Mouse (Mus musculus) ovary, postnatal 10 days (tissue): ENCODE data around the gene Tmem150c.

ENCODE experiments used
- DNase-seq: peaks from one replicate; pipeline ENCODE4 v3.0.0; 2022; ENCODE audit warnings: low spot score

The Tmem150c gene

DNA sequence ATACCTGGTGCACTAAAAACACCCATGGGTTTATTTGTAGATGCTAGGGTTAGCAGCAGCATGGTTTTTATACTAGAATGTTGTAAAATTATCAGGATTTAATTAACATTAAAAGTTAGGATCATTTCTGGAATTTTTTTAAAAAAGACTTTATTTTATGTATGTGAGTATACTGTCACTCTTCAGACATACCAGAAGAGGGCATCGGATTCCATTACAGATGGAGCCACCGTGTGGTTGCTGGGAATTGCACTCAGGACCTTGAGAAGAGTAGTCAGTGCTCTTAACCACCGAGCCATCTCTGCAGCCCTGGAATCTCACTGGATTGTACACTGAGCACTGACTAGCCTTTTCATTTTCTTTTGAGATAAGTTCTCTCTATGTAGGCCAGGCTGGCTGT lies 109.7 kb downstream of the Tmem150c start:
- no peak for DNase-seq

DNA sequence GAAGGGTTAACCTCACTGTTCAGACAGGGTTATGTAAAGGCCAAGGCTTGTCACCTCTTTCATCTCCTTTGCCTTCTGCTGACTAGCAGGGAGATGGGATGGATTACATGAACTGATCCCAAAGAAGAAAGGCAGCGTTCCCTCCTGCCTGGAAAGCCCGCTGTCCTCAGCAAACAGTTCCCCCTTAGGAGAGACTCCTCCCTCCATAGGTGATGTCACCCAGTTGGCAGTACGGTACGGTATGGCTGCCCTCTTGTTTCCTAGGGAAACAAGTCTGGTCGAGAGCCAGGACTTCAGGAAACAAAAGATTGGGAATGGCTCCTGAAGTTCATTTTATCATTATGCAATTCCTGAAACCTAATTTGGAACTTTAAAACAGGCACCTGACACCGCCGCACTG lies 111.7 kb downstream of the Tmem150c start:
- DNase-seq = no peak

DNA sequence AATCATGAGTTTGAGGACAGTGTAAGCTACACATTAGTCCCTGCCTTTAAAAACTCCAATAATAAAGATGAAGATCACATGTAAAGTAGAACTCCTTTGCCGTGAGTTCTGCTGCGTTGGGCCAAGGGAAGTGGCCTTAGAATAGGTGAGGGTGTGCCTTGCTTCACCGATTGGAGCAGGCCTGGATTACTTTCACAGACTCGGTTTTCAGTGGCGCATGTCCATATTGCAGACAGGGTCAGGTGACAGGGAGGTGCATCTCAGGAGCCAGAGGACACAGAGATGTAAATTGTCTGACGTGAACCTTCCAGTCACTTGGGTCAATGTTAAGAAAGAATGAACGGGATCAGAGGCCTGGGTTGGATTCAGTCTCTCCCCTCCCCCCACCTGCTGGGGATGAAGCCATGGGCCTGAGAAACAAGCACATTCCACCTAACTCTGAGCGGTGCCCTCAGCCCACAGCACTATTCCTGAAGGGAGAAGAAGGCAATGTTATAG lies 112.4 kb downstream of the Tmem150c start:
- no peak for DNase-seq

DNA sequence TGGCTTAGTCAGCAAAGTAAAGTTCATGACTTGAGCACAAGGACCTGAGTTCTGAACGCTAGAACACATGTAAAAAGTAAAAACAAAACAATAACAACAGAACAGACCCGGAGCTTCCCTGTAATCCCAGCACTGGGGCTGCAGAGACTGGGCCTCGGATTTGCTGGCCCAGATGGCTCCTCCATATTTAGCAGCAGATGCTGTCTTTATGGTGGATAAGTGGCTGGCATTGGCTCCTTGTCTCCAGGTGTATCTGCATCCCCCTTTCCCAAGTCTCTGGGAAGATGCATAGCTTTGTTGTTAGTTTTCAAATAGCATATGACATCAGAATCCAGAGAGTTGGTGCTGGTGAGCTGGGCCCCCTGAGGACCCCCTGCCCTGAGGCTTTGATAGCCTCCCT lies 113.5 kb downstream of the Tmem150c start:
- no peak for DNase-seq

DNA sequence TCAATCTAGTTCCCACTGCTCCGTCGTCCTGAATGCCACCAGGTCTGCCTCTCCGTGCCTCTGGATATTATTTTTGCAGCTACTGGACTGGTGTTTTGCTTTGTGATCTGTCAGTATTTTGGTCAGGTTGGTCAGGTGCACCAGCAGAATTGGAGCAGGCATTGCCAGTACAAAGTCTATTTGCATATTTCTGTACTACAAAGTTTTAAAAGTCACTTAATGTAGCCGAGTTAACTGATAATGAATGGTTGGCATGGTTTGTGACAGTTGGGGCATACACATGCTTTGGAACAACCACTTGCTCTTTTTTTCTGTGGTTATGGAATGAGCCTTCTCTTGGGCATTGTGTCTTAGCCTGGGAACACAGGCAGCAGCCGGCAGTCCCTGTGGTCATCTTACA lies 115.0 kb downstream of the Tmem150c start:
- no peak for DNase-seq

DNA sequence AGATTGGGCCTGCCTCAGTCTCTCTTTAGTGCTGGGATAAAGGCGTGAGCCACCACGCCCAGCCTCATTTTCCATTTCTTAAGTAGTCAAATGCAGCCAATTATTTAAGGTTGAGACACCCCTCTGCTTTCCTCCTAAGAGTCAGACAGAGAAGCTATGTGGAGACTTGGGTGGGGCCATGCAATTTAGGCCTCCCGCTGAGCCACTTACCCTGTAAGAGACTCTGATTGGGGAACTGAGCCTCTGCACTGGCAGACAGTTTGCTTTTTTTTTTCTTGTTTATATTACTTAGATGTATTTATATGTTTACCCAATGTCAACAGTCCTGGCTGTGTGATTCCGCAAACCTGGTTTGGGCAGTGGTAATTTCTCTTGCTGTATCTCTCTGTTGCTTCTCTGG lies 115.6 kb downstream of the Tmem150c start:
- no peak for DNase-seq

DNA sequence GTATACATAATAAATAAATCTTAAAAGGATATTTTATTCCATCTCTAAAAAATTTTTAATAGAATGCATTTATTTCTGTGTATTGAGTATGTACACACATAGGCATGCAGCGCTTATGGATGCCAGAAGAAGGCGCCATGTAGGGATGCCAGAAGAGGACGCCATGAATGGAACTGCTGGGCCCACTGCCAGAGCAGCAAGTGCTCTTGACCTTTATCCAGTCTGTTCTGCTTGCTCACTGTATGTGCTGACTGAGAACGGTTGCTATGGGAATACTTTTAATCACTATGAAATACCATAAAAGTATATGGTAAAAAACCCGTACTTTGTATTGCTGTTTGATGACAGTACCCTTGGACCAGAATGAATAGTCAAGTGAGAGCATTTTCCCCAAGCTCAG lies 116.2 kb downstream of the Tmem150c start:
- DNase-seq = no peak

DNA sequence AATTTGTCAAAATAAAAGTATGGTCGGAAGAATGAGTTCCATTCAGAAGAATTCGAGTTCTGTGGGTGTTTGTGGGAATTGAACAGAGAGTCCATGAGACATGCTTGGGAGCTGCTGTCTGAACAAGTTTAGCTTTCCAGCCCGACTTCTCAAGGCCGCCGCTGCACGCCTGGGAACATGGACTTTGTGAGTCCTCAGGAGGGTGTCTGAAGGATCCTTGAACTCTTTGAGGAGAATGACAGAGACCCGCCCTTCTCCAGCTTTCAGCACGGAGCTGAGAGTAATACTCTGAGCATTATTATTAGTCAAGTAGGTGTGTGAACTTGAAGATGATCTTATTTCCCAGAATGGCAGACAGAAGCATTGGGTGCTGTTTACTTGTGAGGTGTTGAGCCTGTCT lies 117.1 kb downstream of the Tmem150c start:
- no peak for DNase-seq

DNA sequence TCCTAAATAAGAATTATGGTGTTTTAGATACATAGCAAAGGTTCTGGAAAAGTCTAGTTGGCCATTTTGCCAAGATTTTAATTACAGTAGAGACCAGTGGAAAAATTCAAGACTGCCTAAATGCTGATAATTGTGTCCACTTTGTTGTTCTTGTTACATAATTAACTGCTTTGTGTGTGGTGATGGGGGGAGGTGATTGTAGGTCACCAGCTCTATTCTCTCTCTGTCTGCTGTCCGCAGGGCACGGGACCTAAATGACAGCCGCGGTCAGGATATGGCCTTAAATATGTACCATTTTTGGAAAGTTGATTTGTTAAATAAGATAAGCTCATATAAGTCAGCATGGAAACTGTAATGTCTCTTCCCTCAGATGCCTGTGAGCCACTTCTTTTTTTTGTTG lies 118.3 kb downstream of the Tmem150c start:
- DNase-seq = no peak

DNA sequence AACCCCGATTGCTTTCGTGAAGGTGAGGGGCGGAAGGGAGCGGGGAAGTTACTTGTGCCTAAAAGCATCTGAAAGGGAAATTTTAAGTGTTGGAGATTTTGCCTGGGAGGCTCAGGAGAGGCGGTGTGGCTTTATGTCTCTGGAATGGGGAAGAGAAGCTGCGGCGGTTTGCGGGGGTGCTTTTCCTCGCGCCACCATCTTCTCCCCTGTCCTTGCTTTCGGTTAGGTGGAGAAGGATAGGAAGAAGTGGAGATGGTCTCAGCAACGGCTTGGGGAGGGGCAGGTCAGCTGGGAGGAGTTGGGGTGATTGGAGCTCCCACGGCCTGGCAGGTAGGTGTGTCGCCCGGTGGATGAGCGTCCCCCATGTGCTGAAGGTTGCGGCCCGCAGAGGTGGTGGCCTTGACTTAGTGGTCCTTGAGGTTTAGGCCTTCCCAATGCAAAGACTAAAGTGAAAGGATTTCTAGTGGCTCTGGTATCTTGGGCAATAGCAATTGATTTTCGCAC lies 119.3 kb downstream of the Tmem150c start:
- no peak for DNase-seq

DNA sequence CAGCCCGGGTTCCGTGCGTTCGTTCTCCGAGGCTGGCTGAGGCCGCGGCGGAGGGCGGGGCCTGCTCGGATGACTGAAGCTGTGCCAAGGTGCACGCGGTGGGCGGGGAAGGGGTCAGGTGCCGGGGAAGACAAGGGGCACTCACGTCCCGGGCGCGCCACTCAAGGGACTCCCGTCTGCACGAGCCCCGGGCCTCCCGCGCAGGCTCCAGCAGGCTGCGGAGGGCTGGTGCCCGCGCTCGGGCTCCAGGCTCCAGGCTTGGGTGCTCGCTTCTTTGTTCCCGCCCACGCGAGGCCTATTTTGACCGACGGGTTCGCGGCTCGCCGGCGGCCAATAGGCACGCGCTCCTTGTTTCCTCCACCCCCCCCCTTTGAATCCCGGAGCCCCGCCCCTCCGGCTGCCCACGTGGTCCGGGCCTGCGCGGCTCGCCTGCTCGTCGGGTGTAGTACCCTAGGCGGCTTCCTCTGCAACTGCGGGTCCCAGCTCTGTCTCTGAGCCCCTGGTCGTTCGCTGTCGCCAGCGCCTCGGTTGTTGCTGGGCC lies 119.9 kb downstream of the Tmem150c start, which contains the start of the genes Hnrnpdl and Enoph1:
Gene Hnrnpdl (minus strand): TSS at position 63 of the 541 bp plus-strand sequence.
Gene Enoph1 (plus strand): TSS at position 384 of the 541 bp plus-strand sequence.
- DNase-seq = peak; percentile 88

DNA sequence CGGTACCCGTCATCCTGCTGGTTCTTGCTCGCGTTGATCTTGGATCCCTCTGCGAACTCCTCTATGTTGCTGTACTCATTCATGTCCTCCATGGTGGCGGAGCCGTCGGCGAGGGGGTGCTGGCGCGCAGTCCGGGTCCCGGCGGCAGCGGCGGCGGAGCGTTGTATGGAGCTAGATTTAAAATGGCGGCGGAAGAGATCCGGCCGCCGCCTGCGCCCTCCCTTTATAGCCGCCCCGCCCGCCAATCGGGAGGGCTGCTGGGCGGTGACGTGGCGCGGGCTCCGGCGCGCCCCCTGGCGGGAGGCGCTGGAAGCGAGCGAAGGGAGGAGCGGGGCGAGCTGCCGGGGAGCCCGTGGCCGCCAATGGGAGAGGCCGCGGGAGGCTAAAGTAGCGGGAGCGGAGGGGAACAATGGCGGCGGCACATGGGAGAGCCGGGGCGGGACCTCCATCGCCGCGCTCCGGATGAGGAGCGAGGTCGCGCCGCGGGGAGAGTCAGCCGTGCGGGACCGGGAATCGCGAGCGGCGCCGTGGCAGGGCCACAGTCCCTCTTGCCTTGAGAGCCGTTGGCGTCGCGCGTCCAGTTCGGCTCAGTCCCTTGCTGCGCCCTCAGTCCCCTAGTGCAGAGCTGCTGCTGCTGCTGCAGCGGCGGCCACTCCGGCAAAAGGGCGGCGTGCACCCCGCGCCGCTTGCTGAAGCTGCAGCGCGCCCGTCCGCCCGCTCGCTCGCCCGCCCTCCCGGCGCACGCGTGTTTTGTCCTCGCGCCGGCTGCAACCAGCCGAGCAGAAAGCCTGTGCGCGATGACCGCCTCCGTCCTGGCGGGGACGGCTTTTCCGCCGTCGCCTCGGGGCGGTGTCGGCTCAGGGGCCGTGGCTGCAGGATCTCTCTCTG lies 120.7 kb downstream of the Tmem150c start:
- peak; percentile 95 for DNase-seq

DNA sequence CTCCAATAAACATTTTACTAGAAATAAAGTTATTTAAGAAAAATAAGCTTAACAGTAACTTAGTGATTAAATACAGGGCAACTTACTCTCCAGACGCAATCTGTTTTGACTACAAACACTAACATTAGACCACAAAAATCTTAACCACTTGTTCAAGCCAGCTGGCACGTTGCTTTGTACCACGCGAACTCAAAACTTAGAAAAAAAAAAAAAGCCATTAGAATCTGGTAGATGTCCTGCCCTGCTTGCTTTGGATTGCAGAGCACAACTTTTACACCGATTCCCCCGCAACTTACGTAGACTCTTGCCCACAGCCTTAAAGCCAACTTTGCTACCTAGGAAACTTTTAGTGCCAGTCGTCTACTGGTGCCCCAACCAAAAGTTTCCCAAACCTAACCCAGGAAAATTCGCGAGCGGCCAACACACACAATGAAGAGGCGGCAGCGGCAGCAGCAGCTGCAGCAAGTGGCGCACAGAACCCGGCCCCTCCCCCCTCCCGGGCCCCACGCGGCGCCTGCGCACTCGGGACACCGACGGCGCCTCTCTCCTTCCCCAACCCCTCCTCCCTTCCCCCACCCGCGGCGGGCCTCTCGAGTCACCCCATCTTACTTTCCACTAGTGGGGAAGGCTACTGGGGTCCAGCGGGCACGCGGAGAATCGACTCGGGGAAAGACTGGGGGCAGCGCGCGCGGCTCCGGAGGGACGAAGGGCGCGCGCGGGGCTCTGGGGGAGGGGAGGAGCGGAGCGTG lies 121.5 kb downstream of the Tmem150c start:
- DNase-seq = peak; percentile 77

DNA sequence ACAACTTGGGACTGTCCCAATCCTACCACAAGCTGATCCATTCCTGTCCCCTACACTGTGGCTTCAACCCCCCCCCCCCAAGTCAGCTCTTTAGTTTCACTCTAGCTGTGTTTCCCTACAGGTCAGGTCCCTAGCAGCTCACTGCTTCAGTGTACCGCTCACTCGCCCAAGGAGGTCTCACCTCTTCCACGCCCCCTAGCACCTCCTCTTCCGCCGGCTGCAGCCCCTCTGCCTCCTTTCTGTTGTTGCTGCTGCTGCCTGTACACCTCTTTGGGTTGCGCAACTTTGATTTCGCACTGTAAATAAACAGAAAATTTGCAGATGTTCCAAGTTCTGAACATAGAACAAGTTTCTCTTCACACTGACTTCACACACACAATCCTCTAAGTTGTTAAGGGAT lies 122.9 kb downstream of the Tmem150c start:
- no peak for DNase-seq

DNA sequence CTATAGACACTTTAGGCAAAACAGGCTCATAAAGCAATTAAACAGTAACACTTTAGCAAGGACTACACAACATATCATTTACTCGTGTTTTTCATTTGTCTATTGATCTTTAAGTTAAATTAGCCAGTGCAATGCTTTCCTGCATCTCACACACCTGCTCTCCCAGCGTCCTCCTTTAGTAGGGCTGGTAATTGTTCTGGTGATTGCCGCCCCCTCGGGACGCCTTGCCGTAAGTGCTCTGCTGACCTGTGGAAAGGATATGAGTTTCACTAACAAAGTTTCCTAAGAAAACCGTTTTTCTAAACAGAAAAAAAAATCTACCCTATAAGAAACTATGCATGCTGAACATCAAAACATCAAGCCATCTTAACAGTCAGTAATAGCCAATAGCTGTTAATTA lies 123.7 kb downstream of the Tmem150c start:
- DNase-seq = no peak

DNA sequence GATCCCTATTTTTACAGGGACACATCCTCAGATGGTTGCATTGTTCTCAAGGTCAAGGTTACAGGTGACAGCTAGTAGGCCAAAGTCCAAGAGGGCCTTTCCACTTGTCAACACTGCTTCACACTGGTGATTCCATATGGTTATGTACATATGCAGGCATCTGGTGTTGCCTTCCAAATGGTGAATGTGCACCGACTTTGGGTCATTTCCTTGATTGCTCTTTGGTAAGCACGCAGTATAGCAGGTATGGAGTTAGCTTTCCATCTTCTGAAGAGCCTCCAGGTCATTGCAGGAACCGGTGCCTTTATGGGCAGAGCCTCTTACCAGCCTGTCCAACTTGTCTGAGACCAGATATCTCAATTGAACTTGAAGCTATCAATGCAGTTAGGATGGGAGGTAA lies 127.0 kb downstream of the Tmem150c start:
- DNase-seq = no peak

DNA sequence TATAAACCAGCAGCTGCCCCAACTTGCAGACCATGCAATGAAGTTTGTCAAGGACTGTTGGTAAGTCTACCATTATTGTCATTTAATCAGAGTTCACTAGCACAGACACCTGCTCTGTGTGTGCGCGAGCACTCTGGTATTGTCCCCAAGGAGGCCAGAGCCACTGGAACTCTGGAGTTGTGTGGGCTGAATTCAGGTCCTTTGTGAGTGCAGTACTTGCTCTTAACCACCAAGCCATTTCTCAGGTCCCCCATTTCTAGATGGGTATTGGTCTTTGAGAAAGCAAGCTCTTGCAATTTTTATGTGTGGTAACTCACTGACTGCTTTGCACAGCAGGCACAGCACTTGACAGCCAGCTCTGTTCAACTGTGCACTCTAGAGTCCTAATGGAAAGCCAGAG lies 127.5 kb downstream of the Tmem150c start:
- no peak for DNase-seq

DNA sequence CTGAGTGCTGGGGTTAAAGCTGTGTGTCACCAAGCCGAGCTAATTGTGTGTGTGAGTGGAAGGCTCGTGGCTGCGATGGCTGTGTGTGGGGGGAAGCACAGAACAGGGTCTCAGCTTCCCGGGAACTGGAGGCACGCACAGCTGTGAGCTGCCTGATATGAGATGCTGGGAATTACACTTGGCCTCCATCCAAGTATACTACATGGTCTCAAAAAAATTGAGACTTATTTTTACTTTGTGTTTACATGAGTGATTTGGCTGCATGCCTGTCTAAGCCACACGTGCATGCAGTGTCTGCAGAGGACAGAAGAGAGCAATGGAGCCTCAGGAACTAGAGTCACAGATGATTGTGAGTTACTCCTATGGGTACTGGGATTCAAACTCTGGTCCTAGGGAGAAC lies 129.5 kb downstream of the Tmem150c start:
- no peak for DNase-seq
